Mouse (Mus musculus) liver, postnatal 0 days (tissue): ENCODE results near the gene Eid2.

Source experiments
- CTCF ChIP-seq: sonication (generic); IDR thresholded peaks from 2 replicates; pipeline ENCODE4 v1.5.1; 2016; ENCODE audit warnings: antibody characterized with exemption, low read depth
- EP300 ChIP-seq: IDR thresholded peaks from 2 replicates; pipeline ENCODE4 v1.6.1; 2016; ENCODE audit warnings: antibody characterized with exemption, low read depth, mild to moderate bottlenecking

GRCm38 (mm10) chr7:28294481-28294880 is 26.8 kb downstream of the Eid2 start:
- no peak for TF ChIP-seq CTCF
- TF ChIP-seq EP300 = no peak
